Mouse (Mus musculus): ENCODE data around the gene Cabp7.

DNA sequence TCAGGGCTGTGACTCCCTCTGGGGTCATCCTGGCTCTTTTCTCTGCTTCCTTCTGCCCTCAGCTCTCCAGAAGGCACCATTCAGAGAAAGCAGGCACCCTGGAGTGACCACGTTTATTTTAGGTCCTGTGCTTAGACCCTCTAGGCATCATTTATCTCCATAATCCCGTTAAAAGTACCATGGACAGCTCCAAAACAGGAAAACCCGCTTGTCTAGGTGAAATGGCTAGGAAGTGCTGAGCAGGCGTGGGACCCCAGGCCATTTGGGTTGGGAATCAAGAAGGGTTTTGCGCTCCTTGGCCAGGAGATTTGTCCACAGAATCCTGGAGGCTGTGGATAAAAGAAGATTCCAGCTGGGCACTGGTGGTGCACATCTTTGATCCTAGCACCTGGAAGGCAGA, 17.1 kb upstream of the Cabp7 start:
- TF ChIP-seq TAL1 (IDR thresholded peaks at IDR 0.05; ENCODE audit: low read length), result no peak
- TF ChIP-seq GATA1 (IDR thresholded peaks at IDR 0.05; ENCODE audit: low read length), result no peak
